Mouse (Mus musculus) embryonic facial prominence, embryonic 14.5 days (tissue): ENCODE measurements at regions not wholly inside any gene's neighbourhood (a gene's known extent, or its start where the extent isn't known, plus 50 kb on each side); places are given as distances from the start of the nearest gene placed in this dataset.

Source experiments
- ATAC-seq: fragments of 200-750 bp; cut with Nextera tagmentation; 2 replicates; pipeline ENCODE4 v1.8.0; 2017; ENCODE audit warnings: low read depth, moderate number of reproducible peaks, moderate TSS enrichment
- DNase-seq: peaks from one replicate; pipeline ENCODE4 v3.0.0-alpha.2; 2015; ENCODE audit warnings: low spot score
- H3K27ac ChIP-seq: fragments of 300-500 bp; sonication (generic); replicated peaks from 2 replicates; pipeline ENCODE4 v1.5.1; 2014; ENCODE audit warnings: low read depth, mild to moderate bottlenecking, low read length, moderate library complexity
- H3K27me3 ChIP-seq: fragments of 300-500 bp; sonication (generic); replicated peaks from 2 replicates; pipeline ENCODE4 v1.6.1; 2014; ENCODE audit warnings: low read length; ENCODE audit not compliant: control insufficient read depth, insufficient read depth
- H3K36me3 ChIP-seq: fragments of 300-500 bp; sonication (generic); 2 replicates; pipeline ENCODE4 v1.6.1; 2014; ENCODE audit warnings: low read length, mixed read lengths; ENCODE audit not compliant: control insufficient read depth, insufficient read depth
- H3K4me1 ChIP-seq: fragments of 300-500 bp; sonication (generic); 2 replicates; pipeline ENCODE4 v1.6.1; 2014; ENCODE audit warnings: antibody characterized with exemption, low read length; ENCODE audit not compliant: control insufficient read depth, insufficient read depth
- H3K4me2 ChIP-seq: fragments of 300-500 bp; sonication (generic); 2 replicates; pipeline ENCODE4 v1.6.1; 2014; ENCODE audit warnings: low read depth, mild to moderate bottlenecking, low read length, moderate library complexity, mixed read lengths
- H3K4me3 ChIP-seq: fragments of 300-500 bp; sonication (generic); 2 replicates; pipeline ENCODE4 v1.5.1; 2014; ENCODE audit warnings: low read depth, mild to moderate bottlenecking, low read length
- H3K9ac ChIP-seq: fragments of 300-500 bp; sonication (generic); 2 replicates; pipeline ENCODE4 v1.6.1; 2014; ENCODE audit warnings: low read depth, mild to moderate bottlenecking, low read length, moderate library complexity, mixed read lengths
- H3K9me3 ChIP-seq: fragments of 300-500 bp; sonication (generic); 2 replicates; pipeline ENCODE4 v1.6.1; 2016; ENCODE audit warnings: low read length; ENCODE audit not compliant: control insufficient read depth
- WGBS: fragments of 180-500 bp; shearing (Covaris S2); extraction: QIAGEN DNeasy Blood & Tissue Kit; methylation state at CpG from one replicate; pipeline ENCODE4 v1.1.7; 2014; 5-methylcytosine and 5-hydroxymethylcytosine counted together

DNA sequence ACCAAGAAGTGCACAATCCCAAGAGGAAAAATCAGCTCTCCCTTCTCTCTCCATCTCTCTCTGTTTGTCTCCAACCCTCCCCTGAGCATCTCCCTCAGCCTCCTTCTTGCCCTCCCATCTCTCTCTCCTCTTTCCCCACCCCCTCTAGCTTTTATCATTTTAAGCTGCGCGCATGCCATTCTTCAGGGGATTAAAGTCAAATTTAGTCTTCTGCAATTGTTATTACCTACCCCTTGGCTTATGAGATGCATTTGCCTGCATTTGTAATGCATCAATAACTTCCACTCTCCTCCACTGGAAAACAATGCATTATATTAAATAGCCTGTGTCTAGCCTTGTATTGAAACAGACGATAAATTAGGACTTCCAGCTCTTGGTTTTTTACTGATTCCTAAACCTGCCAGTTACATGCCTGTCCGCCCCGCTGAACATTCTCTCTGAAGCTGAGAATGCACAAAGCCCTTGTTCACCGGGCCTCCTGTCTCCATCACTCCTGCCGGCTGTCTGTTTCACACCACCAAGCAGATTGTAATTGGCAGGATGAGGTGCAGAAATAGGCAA, 429.6 kb downstream of the Prss52 start:
- no peaks in the 10 kb centered on the region for H3K4me1 ChIP-seq
- WGBS, result 30% methylated on average over 7 of the region's 7 CpGs
- no peaks in the 10 kb centered on the region for H3K36me3 ChIP-seq
- H3K4me2 ChIP-seq, result no peak overlapping the region
- no peak overlapping the region for H3K27ac ChIP-seq
- H3K4me3 ChIP-seq, result no peak overlapping the region
- no peak; the same call in 1 of the 2 replicates for ATAC-seq
- H3K9ac ChIP-seq, result no peak overlapping the region
- H3K27me3 ChIP-seq, result no peaks in the 10 kb centered on the region
- peak; percentile 51 for DNase-seq
- H3K9me3 ChIP-seq, result no peaks in the 10 kb centered on the region

DNA sequence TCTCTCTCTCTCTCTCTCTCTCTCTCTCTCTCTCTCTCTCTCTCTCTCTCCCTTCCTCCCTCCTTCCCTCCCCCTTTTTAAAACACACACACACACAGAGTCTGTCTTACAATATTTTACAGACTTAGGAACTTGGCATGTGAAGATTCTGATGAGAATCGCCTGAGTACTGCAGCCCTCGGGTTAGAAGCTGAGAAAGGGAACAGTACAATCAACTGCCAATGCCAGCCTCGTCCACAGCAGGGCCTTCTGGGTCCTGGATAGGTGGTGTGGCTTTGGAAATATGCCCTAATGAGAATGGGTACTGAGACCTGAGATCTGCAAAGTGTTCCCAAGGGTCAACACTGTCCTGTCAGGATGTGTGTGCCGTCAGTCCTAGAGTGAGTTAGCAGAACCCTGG, 430.1 kb downstream of the Prss52 start:
- H3K4me2 ChIP-seq, result no peak overlapping the region
- H3K36me3 ChIP-seq, result no peaks in the 10 kb centered on the region
- no peak overlapping the region for H3K4me3 ChIP-seq
- DNase-seq (no peak), ATAC-seq (no peak)
- 33% methylated on average over 4 of the region's 4 CpGs for WGBS
- no peaks in the 10 kb centered on the region for H3K4me1 ChIP-seq
- no peak overlapping the region for H3K9ac ChIP-seq
- no peaks in the 10 kb centered on the region for H3K9me3 ChIP-seq
- no peak overlapping the region for H3K27ac ChIP-seq
- H3K27me3 ChIP-seq, result no peaks in the 10 kb centered on the region

GRCm38 (mm10) chr14:64539436-64539835, 435.4 kb downstream of the Prss52 start:
- Histone ChIP-seq H3K36me3 (no peaks in the 10 kb centered on the region), H3K27ac (no peak overlapping the region), H3K4me2 (no peak overlapping the region), H3K9me3 (no peaks in the 10 kb centered on the region), H3K27me3 (no peaks in the 10 kb centered on the region), H3K9ac (no peak overlapping the region), H3K4me3 (no peak overlapping the region), H3K4me1 (no peaks in the 10 kb centered on the region)
- ATAC-seq, result no peak
- WGBS, result 55% methylated on average over 2 of the region's 2 CpGs
- DNase-seq, result no peak

GRCm38 (mm10) chr14:64545056-64545455, 441.0 kb downstream of the Prss52 start:
- H3K27me3 ChIP-seq, result no peaks in the 10 kb centered on the region
- H3K36me3 ChIP-seq, result no peaks in the 10 kb centered on the region
- H3K9ac ChIP-seq, result no peak overlapping the region
- DNase-seq, result no peak
- 71% methylated on average over 3 of the region's 3 CpGs for WGBS
- H3K4me2 ChIP-seq, result no peak overlapping the region
- H3K4me1 ChIP-seq, result no peaks in the 10 kb centered on the region
- H3K4me3 ChIP-seq, result no peak overlapping the region
- no peak for ATAC-seq
- no peaks in the 10 kb centered on the region for H3K9me3 ChIP-seq
- no peak overlapping the region for H3K27ac ChIP-seq

DNA sequence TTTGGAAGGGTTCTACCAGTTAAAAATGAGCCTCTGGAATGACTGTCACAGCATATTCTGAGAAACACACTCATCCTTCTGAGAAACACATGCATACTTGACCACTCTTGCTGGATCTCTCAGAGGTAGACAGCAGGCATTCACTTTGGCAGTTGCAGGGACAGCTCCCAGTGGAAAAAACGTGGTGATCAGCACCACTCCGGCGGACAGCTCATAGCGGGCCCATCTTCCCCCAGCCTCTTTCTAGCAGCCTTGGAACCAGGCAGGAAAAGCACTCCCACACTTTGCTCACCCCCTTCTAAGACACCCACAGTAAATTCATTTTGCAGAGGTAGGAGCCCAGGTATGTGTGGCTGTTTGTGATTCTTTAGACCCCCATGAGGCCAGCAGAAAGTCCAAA, 442.7 kb downstream of the Prss52 start:
- ATAC-seq (no peak), DNase-seq (peak; percentile 79)
- WGBS, result 0% methylated on average over 4 of the region's 4 CpGs
- Histone ChIP-seq H3K9ac (no peak overlapping the region), H3K4me1 (no peaks in the 10 kb centered on the region), H3K4me3 (no peak overlapping the region), H3K27ac (no peak overlapping the region), H3K27me3 (no peaks in the 10 kb centered on the region), H3K36me3 (no peaks in the 10 kb centered on the region), H3K4me2 (no peak overlapping the region), H3K9me3 (no peaks in the 10 kb centered on the region)

DNA sequence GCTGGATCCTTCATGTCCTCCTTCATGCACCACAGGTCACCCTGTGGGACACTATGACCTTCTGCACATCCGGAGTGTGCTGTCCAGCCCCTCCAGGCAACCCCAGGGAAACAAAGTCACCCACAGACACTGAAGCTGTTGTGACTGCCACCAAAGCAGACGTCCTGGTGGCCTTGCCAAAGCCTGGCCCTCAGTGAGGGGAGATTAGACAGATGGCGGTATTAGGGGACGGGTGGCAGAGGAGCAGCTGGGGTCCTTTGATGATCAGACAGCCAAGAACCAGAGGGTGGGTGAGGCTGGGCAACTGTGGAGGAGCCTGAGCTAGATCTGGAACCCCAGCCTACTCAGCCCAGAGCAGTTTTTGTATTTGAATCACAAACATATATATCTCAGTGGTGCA, 448.9 kb downstream of the Prss52 start:
- ATAC-seq, result no peak
- no peaks in the 10 kb centered on the region for H3K9me3 ChIP-seq
- no peaks in the 10 kb centered on the region for H3K36me3 ChIP-seq
- H3K4me2 ChIP-seq, result no peak overlapping the region
- 57% methylated on average over 4 of the region's 4 CpGs for WGBS
- H3K9ac ChIP-seq, result no peak overlapping the region
- H3K27ac ChIP-seq, result no peak overlapping the region
- no peaks in the 10 kb centered on the region for H3K4me1 ChIP-seq
- no peaks in the 10 kb centered on the region for H3K27me3 ChIP-seq
- no peak for DNase-seq
- no peak overlapping the region for H3K4me3 ChIP-seq

DNA sequence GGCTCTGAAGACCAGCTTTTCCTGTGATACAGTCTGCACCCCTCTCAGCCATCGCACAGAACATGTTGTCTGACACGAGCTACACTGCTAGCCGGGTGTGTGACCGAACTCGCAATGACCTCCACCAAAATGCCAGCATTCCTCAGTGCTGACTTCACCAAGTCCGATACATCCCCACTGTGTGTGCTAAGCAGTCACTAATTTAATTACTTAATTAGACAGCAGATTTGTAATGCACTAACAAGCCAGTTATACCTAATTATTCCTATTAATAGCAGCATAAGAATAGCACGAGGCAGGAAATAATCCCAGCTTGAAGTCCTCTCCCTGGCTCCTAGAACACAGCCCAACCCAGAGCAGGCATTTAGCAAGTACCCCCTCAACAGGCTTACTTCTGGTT, 452.0 kb downstream of the Prss52 start:
- Histone ChIP-seq H3K36me3 (no peaks in the 10 kb centered on the region), H3K4me1 (no peaks in the 10 kb centered on the region), H3K4me2 (no peak overlapping the region), H3K9me3 (no peaks in the 10 kb centered on the region), H3K27me3 (no peaks in the 10 kb centered on the region), H3K9ac (no peak overlapping the region), H3K4me3 (no peak overlapping the region), H3K27ac (no peak overlapping the region)
- ATAC-seq (no peak), DNase-seq (no peak)
- WGBS, result 74% methylated on average over 7 of the region's 7 CpGs

DNA sequence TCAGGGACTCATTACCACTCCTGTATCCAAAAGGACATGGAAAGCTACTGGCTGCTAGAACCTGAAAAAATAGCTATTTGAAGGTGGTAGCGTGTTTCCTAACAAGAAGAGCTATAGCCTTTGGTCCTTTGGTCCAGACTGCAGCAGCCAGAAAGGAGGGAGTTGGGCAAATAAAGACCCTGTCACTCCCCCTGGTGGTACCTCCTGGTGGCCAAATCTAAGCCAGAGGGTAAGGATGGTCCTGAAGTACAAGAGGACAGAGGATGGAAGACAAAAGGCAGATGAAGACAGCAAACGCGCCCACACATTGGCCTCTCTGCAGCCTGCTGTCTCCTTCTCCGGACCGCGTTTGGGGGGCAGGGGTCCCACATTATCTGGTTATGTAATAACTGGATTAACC, 453.4 kb downstream of the Prss52 start:
- H3K4me2 ChIP-seq, result no peak overlapping the region
- H3K9ac ChIP-seq, result no peak overlapping the region
- no peaks in the 10 kb centered on the region for H3K9me3 ChIP-seq
- ATAC-seq, result no peak
- H3K4me1 ChIP-seq, result no peaks in the 10 kb centered on the region
- no peaks in the 10 kb centered on the region for H3K27me3 ChIP-seq
- DNase-seq, result no peak
- H3K4me3 ChIP-seq, result no peak overlapping the region
- no peak overlapping the region for H3K27ac ChIP-seq
- 77% methylated on average over 6 of the region's 6 CpGs for WGBS
- no peaks in the 10 kb centered on the region for H3K36me3 ChIP-seq

DNA sequence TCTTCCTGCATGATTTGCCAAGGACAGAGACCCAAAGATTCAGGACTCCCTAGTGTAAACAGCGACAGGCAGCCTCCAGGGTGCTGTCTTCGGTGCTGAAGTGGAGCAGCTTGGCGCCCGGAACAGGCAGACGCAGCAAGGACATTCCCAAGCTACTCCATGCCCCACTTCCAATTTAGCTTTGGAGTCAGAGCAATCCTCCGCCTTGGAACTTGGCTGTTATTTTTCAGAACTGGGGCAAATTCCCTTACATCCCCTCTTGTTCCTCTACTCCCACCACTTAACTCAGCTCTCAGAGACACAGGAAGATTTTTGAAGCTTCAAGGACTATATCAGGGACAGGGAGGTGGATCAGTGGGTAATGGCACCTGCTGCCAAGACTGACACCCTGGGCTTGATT, 464.6 kb downstream of the Prss52 start:
- 8% methylated on average over 6 of the region's 6 CpGs for WGBS
- no peak for ATAC-seq
- no peak overlapping the region for H3K9ac ChIP-seq
- H3K27ac ChIP-seq, result no peak overlapping the region
- H3K4me1 ChIP-seq, result no peaks in the 10 kb centered on the region
- H3K36me3 ChIP-seq, result no peaks in the 10 kb centered on the region
- DNase-seq, result peak; percentile 54
- H3K27me3 ChIP-seq, result no peaks in the 10 kb centered on the region
- no peak overlapping the region for H3K4me2 ChIP-seq
- no peaks in the 10 kb centered on the region for H3K9me3 ChIP-seq
- no peak overlapping the region for H3K4me3 ChIP-seq
